Mouse (Mus musculus): ENCODE results near the gene Spag17. TPM values are rescaled to one million over a fixed set of nuclear protein-coding genes. Genes with fewer than 3 reads are reported as not detected.
"Not testable (repeated sequence)": the region's sequence is repeated elsewhere in the genome, so short reads cannot be mapped to it uniquely, and the experiment has no call there.

Spag17 gene
- 0.30 TPM in 1 of 2 replicates, not detected in the other for polyA plus RNA-seq (2016; fragmentation: Nextera tagmentation; extraction: Ambion mirVana)

DNA sequence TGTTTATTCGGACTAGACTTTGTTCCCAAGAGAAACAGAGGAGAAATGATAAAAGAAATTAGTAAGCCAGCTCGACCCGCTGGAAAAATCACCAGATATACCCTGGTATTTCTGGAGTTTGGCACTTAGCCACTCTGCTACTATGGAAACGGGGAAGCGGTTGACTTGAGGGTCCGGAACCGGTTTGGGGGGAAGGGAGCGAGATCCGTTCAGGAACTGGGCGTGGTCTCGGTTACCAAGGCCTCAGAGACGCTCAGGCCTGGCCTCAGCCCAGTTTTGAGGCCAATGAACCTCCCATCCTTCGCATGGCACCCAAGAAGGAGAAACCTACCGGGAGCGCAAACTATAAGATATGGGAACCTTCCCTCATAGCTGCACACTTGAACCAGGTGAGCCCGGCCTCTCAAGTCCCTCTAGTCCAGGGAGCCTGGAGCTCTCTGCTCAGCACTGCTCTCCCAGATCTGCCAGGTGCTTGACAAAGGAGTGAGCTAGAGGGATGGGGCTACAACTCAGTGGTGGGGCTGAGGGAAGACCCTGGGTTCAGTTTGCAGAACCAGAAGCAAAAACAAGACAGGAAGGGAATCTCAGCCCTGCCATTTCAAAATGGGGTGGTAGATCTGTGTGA, at the start of gene Spag17:
TSS of gene Spag17 (plus strand) at position 220 of the 625 bp plus-strand sequence.
- H3K27me3 ChIP-seq (ENCODE audit: poor library complexity, severe bottlenecking): no peaks in the 10 kb centered on the region
- 45% methylated on average over 16 of the region's 16 CpGs for WGBS
- H3K9me3 ChIP-seq: no peaks in the 10 kb centered on the region

GRCm38 (mm10) chr3:99842333-99842732, 42.9 kb upstream of the Spag17 start:
- 83% methylated on average over 2 of the region's 2 CpGs for WGBS

More for the DNA sequence above, at the start of gene Spag17:
- DNase-seq (ENCODE audit: extremely low spot score, low spot score): no peak
- Histone ChIP-seq H3K36me3 (replicated peaks) (no peaks in the 10 kb centered on the region), H3K4me3 (no peak within 1 kb of the TSS), H3K27ac (no peak within 1 kb of the TSS), H3K4me1 (peaks cover 6% of the 10 kb centered on the region; the same call in 1 of the 2 replicates)

GRCm38 (mm10) chr3:99842808-99843207, 42.4 kb upstream of the Spag17 start:
- Histone ChIP-seq H3K27me3 (ENCODE audit: poor library complexity, severe bottlenecking) (no peaks in the 10 kb centered on the region), H3K4me1 (no peaks in the 10 kb centered on the region), H3K4me3 (no peak overlapping the region), H3K9me3 (no peaks in the 10 kb centered on the region), H3K36me3 (replicated peaks) (no peaks in the 10 kb centered on the region), H3K27ac (no peak overlapping the region)
- WGBS: 85% methylated on average over 3 of the region's 3 CpGs
- no peak for DNase-seq (ENCODE audit: extremely low spot score, low spot score)

More at GRCm38 (mm10) chr3:99842333-99842732, 42.9 kb upstream of the Spag17 start:
- no peaks in the 10 kb centered on the region for H3K36me3 ChIP-seq (replicated peaks)
- H3K4me3 ChIP-seq: no peak overlapping the region
- no peaks in the 10 kb centered on the region for H3K4me1 ChIP-seq
- no peak for DNase-seq (ENCODE audit: extremely low spot score, low spot score)
- H3K9me3 ChIP-seq: no peaks in the 10 kb centered on the region
- H3K27ac ChIP-seq: no peak overlapping the region
- H3K27me3 ChIP-seq (ENCODE audit: poor library complexity, severe bottlenecking): no peaks in the 10 kb centered on the region

DNA sequence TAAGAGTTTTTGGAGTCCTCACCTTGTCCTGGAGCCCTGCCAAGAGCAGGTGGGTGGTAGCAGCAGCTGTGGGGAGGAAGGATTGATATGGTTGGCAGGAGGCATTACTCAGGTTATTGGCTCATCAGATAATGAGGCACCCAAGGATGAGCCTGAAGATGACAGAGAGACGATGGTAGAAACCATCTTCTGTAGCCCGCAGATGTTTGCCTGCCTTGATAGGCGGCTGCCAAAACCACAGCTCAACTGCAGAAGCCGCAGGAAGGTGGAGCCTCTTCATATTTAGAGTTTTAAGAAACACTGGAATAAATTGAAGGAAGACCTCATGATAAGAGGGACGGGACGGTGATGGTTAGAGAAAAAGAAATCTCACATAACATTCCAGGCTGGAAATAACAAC, 42.0 kb upstream of the Spag17 start:
- Histone ChIP-seq H3K4me3 (no peak overlapping the region), H3K4me1 (no peaks in the 10 kb centered on the region), H3K9me3 (no peaks in the 10 kb centered on the region), H3K27ac (no peak overlapping the region), H3K27me3 (ENCODE audit: poor library complexity, severe bottlenecking) (no peaks in the 10 kb centered on the region), H3K36me3 (replicated peaks) (no peaks in the 10 kb centered on the region)
- 96% methylated on average over 6 of the region's 6 CpGs for WGBS
- no peak for DNase-seq (ENCODE audit: extremely low spot score, low spot score)

- H3K4me1 ChIP-seq: peaks cover 3% of the 10 kb centered on the region; the same call in 1 of the 2 replicates
- no peaks in the 10 kb centered on the region for H3K9me3 ChIP-seq
- H3K4me3 ChIP-seq: no peak overlapping the region
- no peaks in the 10 kb centered on the region for H3K27me3 ChIP-seq (ENCODE audit: poor library complexity, severe bottlenecking)
- DNase-seq (ENCODE audit: extremely low spot score, low spot score): no peak
- H3K27ac ChIP-seq: no peak overlapping the region
- 86% methylated on average over 7 of the region's 7 CpGs for WGBS
- no peaks in the 10 kb centered on the region for H3K36me3 ChIP-seq (replicated peaks)
Measured at GRCm38 (mm10) chr3:99850926-99851325, 34.3 kb upstream of the Spag17 start.

GRCm38 (mm10) chr3:99854595-99854994, 30.6 kb upstream of the Spag17 start:
- WGBS: 66% methylated on average over 3 of the region's 3 CpGs

GRCm38 (mm10) chr3:99858922-99859321, 26.3 kb upstream of the Spag17 start:
- Histone ChIP-seq H3K4me1 (peaks cover 3% of the 10 kb centered on the region; the same call in 1 of the 2 replicates), H3K36me3 (replicated peaks) (no peaks in the 10 kb centered on the region), H3K27ac (no peak overlapping the region), H3K4me3 (no peak overlapping the region), H3K27me3 (ENCODE audit: poor library complexity, severe bottlenecking) (no peaks in the 10 kb centered on the region), H3K9me3 (no peaks in the 10 kb centered on the region)
- DNase-seq (ENCODE audit: extremely low spot score, low spot score): no peak
- WGBS: 77% methylated on average over 3 of the region's 3 CpGs

More at GRCm38 (mm10) chr3:99854595-99854994, 30.6 kb upstream of the Spag17 start:
- Histone ChIP-seq H3K27me3 (ENCODE audit: poor library complexity, severe bottlenecking) (no peaks in the 10 kb centered on the region), H3K4me1 (peaks cover 3% of the 10 kb centered on the region; the same call in 1 of the 2 replicates), H3K27ac (no peak overlapping the region), H3K36me3 (replicated peaks) (no peaks in the 10 kb centered on the region), H3K4me3 (no peak overlapping the region), H3K9me3 (no peaks in the 10 kb centered on the region)
- DNase-seq (ENCODE audit: extremely low spot score, low spot score): no peak

DNA sequence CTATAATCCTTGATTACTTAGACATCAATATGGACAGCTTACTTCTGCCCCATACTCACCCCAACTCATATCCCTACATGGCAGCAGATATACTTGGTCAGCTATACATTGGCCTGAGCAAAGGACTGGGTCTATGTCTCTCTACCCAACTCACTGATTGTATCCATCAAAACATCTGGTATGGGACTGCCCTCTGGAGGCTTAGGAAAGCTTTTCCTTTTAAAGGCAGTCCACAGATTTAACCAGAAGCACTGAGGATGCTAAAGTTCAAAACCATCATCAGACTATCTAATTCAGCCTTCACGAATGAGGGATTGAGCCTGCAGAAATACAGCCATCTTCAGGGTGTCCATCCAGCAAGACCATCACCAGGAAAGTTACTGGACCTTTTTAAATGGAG, 20.5 kb upstream of the Spag17 start:
- no peaks in the 10 kb centered on the region for H3K27me3 ChIP-seq (ENCODE audit: poor library complexity, severe bottlenecking)
- H3K27ac ChIP-seq: no peak overlapping the region
- H3K4me3 ChIP-seq: no peak overlapping the region
- no peaks in the 10 kb centered on the region for H3K9me3 ChIP-seq
- DNase-seq (ENCODE audit: extremely low spot score, low spot score): no peak
- H3K4me1 ChIP-seq: no peaks in the 10 kb centered on the region
- 72% methylated on average over 1 of the region's 1 CpGs for WGBS
- H3K36me3 ChIP-seq (replicated peaks): no peaks in the 10 kb centered on the region

DNA sequence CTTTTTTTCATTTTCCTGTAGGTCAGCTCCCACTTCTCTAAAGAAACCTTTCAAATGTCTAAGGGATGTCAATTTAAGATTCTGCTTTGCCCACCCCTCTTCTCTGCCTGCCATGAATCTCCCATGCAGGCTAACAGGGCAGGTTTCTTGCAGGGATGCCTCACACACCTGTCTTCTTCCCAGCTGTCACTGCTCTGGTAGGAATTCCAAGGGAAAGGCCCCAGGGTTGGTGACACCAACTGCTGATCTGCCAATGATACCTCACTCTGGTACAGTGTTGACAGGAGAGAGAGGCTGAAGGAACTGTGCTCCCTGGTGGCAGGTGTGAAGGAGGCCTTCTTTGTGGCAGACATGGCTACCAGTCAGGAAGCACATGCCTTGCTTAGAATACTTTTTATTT, 10.1 kb upstream of the Spag17 start:
- Histone ChIP-seq H3K4me3 (no peak overlapping the region), H3K27me3 (ENCODE audit: poor library complexity, severe bottlenecking) (no peaks in the 10 kb centered on the region), H3K9me3 (no peaks in the 10 kb centered on the region), H3K27ac (no peak overlapping the region), H3K36me3 (replicated peaks) (no peaks in the 10 kb centered on the region), H3K4me1 (no peaks in the 10 kb centered on the region)
- DNase-seq (ENCODE audit: extremely low spot score, low spot score): no peak

- 80% methylated on average over 3 of the region's 3 CpGs for WGBS
- no peaks in the 10 kb centered on the region for H3K9me3 ChIP-seq
- no peak for DNase-seq (ENCODE audit: extremely low spot score, low spot score)
- H3K36me3 ChIP-seq (replicated peaks): no peaks in the 10 kb centered on the region
- H3K4me1 ChIP-seq: peaks cover 6% of the 10 kb centered on the region; the same call in 1 of the 2 replicates
- H3K27ac ChIP-seq: no peak overlapping the region
- H3K4me3 ChIP-seq: no peak overlapping the region
- no peaks in the 10 kb centered on the region for H3K27me3 ChIP-seq (ENCODE audit: poor library complexity, severe bottlenecking)
Measured at GRCm38 (mm10) chr3:99881498-99881897, 3.7 kb upstream of the Spag17 start.

- Histone ChIP-seq H3K27ac (no peak overlapping the region), H3K4me1 (peaks cover 6% of the 10 kb centered on the region; the same call in 1 of the 2 replicates), H3K9me3 (no peaks in the 10 kb centered on the region), H3K4me3 (no peak overlapping the region), H3K27me3 (ENCODE audit: poor library complexity, severe bottlenecking) (no peaks in the 10 kb centered on the region), H3K36me3 (replicated peaks) (no peaks in the 10 kb centered on the region)
- no peak for DNase-seq (ENCODE audit: extremely low spot score, low spot score)
- 87% methylated on average over 6 of the region's 6 CpGs for WGBS
Measured at GRCm38 (mm10) chr3:99883988-99884564, 1.1 kb upstream of the Spag17 start.

- not testable (repeated sequence) for H3K27ac ChIP-seq; H3K4me3 ChIP-seq; H3K4me1 ChIP-seq; DNase-seq (ENCODE audit: extremely low spot score, low spot score); H3K36me3 ChIP-seq (replicated peaks); H3K27me3 ChIP-seq (ENCODE audit: poor library complexity, severe bottlenecking)
- H3K9me3 ChIP-seq: peaks cover 30% of the 10 kb centered on the region
- 96% methylated on average over 4 of the region's 4 CpGs for WGBS
Measured at GRCm38 (mm10) chr3:99894741-99895140, 9.5 kb downstream of the Spag17 start.

- 90% methylated on average over 8 of the region's 8 CpGs for WGBS
- Histone ChIP-seq H3K36me3 (replicated peaks) (no peaks in the 10 kb centered on the region), H3K27me3 (ENCODE audit: poor library complexity, severe bottlenecking) (no peaks in the 10 kb centered on the region), H3K4me1 (no peaks in the 10 kb centered on the region), H3K4me3 (no peak overlapping the region), H3K27ac (no peak overlapping the region), H3K9me3 (0 out of 2 replicates have a peak, but pooled peaks cover under 1% of the 10 kb centered on the region)
- no peak for DNase-seq (ENCODE audit: extremely low spot score, low spot score)
Measured at GRCm38 (mm10) chr3:99913809-99914439, 28.7 kb downstream of the Spag17 start.
